Mouse (Mus musculus) monocyte, adult 2 months (primary cell): ENCODE data around the gene Bbs9.

Experiments
- DNase-seq, 2 experiments: peaks; one replicate each; pipeline ENCODE4 v3.0.0; 2022; ENCODE audit warnings: low spot score in 2 of 2, low read depth in 1 of 2

Gene Bbs9

GRCm38 (mm10) chr9:22735385-22735784 is 259.9 kb downstream of the Bbs9 start:
- no peak for DNase-seq

GRCm38 (mm10) chr9:22737893-22738292 is 262.4 kb downstream of the Bbs9 start:
- DNase-seq: no peak

GRCm38 (mm10) chr9:22738861-22739260 is 263.3 kb downstream of the Bbs9 start:
- no peak for DNase-seq

GRCm38 (mm10) chr9:22741967-22742366 is 266.5 kb downstream of the Bbs9 start:
- DNase-seq: no peak

- DNase-seq: no peak
These were observed 273.1 kb downstream of the Bbs9 start for GRCm38 (mm10) chr9:22748617-22749016.

GRCm38 (mm10) chr9:22750779-22751545 is 275.4 kb downstream of the Bbs9 start:
- DNase-seq: no peak

GRCm38 (mm10) chr9:22751546-22751929 is 276.0 kb downstream of the Bbs9 start:
- no peak for DNase-seq

GRCm38 (mm10) chr9:22754081-22754672 is 278.7 kb downstream of the Bbs9 start:
- no peak for DNase-seq

GRCm38 (mm10) chr9:22758487-22758886 is 283.0 kb downstream of the Bbs9 start:
- no peak for DNase-seq

GRCm38 (mm10) chr9:22759241-22759640 is 283.7 kb downstream of the Bbs9 start:
- no peak for DNase-seq

- DNase-seq: no peak
These were observed 284.9 kb downstream of the Bbs9 start for GRCm38 (mm10) chr9:22760376-22760775.

- no peak for DNase-seq
These were observed 286.0 kb downstream of the Bbs9 start for GRCm38 (mm10) chr9:22761487-22761886.

GRCm38 (mm10) chr9:22765618-22766220 is 290.2 kb downstream of the Bbs9 start:
- DNase-seq: no peak

- DNase-seq: no peak
These were observed 291.6 kb downstream of the Bbs9 start for GRCm38 (mm10) chr9:22767154-22767553.

GRCm38 (mm10) chr9:22767860-22768259 is 292.3 kb downstream of the Bbs9 start:
- DNase-seq: no peak

GRCm38 (mm10) chr9:22771785-22772184 is 296.3 kb downstream of the Bbs9 start:
- DNase-seq: no peak

GRCm38 (mm10) chr9:22776246-22776961 is 300.9 kb downstream of the Bbs9 start:
- DNase-seq: no peak

GRCm38 (mm10) chr9:22777425-22777824 is 301.9 kb downstream of the Bbs9 start:
- DNase-seq: no peak

- no peak for DNase-seq
These were observed 304.1 kb downstream of the Bbs9 start for GRCm38 (mm10) chr9:22779631-22780030.

- DNase-seq: no peak
These were observed 310.5 kb downstream of the Bbs9 start for GRCm38 (mm10) chr9:22786006-22786405.

GRCm38 (mm10) chr9:22788423-22788822 is 312.9 kb downstream of the Bbs9 start:
- DNase-seq: no peak

GRCm38 (mm10) chr9:22788850-22789249 is 313.3 kb downstream of the Bbs9 start:
- DNase-seq: no peak
